Mouse (Mus musculus) megakaryocyte-erythroid progenitor cell, adult 5 weeks (primary cell): ENCODE measurements around the gene Gm20929. TPM values are rescaled to one million over a fixed set of nuclear protein-coding genes. Genes with fewer than 3 reads are reported as not detected.

Experiments used
- polyA plus RNA-seq: library from polyadenylated mRNA; stranded (reverse); fragments of >175 nt; gene quantifications from 2 replicates; pipeline ENCODE4 v1.2.3, GENCODE M21; 2012

The Gm20929 gene
- polyA plus RNA-seq, result not detected in 2 replicates

GRCm38 (mm10) chrY:53843649-53844048 is at the start of gene Gm20929:
Gene Gm20929 (plus strand): TSS chrY:53843949.

